Mouse (Mus musculus): ENCODE results near the gene Arnt2. TPM values are rescaled to one million over a fixed set of nuclear protein-coding genes. Genes with fewer than 3 reads are reported as not detected.

The Arnt2 gene
- polyA plus RNA-seq, 1 experiment from 2014 or later = 83.8 TPM

- H3K27ac ChIP-seq (ENCODE audit: low read depth, low read length) = no peak overlapping the region
- H3K4me1 ChIP-seq (ENCODE audit: control insufficient read depth, insufficient read depth, low read length) = no peaks in the 10 kb centered on the region
- no peak overlapping the region for H3K4me3 ChIP-seq (ENCODE audit: low read depth, low read length)
- no peak overlapping the region for H3K4me2 ChIP-seq (ENCODE audit: low read depth, low read length)
- no peaks in the 10 kb centered on the region for H3K9me3 ChIP-seq (ENCODE audit: control insufficient read depth, low read length)
- WGBS = 90% methylated on average over 3 of the region's 3 CpGs
- no peak for ATAC-seq (ENCODE audit: low read depth)
- no peak overlapping the region for H3K9ac ChIP-seq (replicated peaks; ENCODE audit: low read depth, low read length)
- no peaks in the 10 kb centered on the region for H3K27me3 ChIP-seq (ENCODE audit: control insufficient read depth, insufficient read depth, low read length)
- no peaks in the 10 kb centered on the region for H3K36me3 ChIP-seq (ENCODE audit: control insufficient read depth, insufficient read depth, low read length)
Observed at GRCm38 (mm10) chr7:84382346-84382745, 27.6 kb downstream of the Arnt2 start.

GRCm38 (mm10) chr7:84380810-84381209 is 29.2 kb downstream of the Arnt2 start:
- no peak overlapping the region for H3K4me2 ChIP-seq (ENCODE audit: low read depth, low read length)
- H3K4me1 ChIP-seq (ENCODE audit: control insufficient read depth, insufficient read depth, low read length) = no peaks in the 10 kb centered on the region

GRCm38 (mm10) chr7:84377330-84377729 is 32.6 kb downstream of the Arnt2 start:
- no peak overlapping the region for H3K4me3 ChIP-seq (ENCODE audit: low read depth, low read length)
- H3K9me3 ChIP-seq (ENCODE audit: control insufficient read depth, low read length) = no peaks in the 10 kb centered on the region
- peak; percentile 24; the same call in 1 of the 2 replicates for ATAC-seq (ENCODE audit: low read depth)
- H3K9ac ChIP-seq (replicated peaks; ENCODE audit: low read depth, low read length) = no peak overlapping the region
- WGBS = 70% methylated on average over 5 of the region's 5 CpGs
- no peak overlapping the region for H3K4me2 ChIP-seq (ENCODE audit: low read depth, low read length)
- no peaks in the 10 kb centered on the region for H3K4me1 ChIP-seq (ENCODE audit: control insufficient read depth, insufficient read depth, low read length)
- H3K27ac ChIP-seq (ENCODE audit: low read depth, low read length) = no peak overlapping the region
- no peaks in the 10 kb centered on the region for H3K27me3 ChIP-seq (ENCODE audit: control insufficient read depth, insufficient read depth, low read length)
- H3K36me3 ChIP-seq (ENCODE audit: control insufficient read depth, insufficient read depth, low read length) = no peaks in the 10 kb centered on the region

More at GRCm38 (mm10) chr7:84380810-84381209, 29.2 kb downstream of the Arnt2 start:
- Histone ChIP-seq H3K27ac (ENCODE audit: low read depth, low read length) (no peak overlapping the region), H3K9ac (replicated peaks; ENCODE audit: low read depth, low read length) (no peak overlapping the region), H3K4me3 (ENCODE audit: low read depth, low read length) (no peak overlapping the region), H3K27me3 (ENCODE audit: control insufficient read depth, insufficient read depth, low read length) (no peaks in the 10 kb centered on the region), H3K9me3 (ENCODE audit: control insufficient read depth, low read length) (no peaks in the 10 kb centered on the region), H3K36me3 (ENCODE audit: control insufficient read depth, insufficient read depth, low read length) (no peaks in the 10 kb centered on the region)
- ATAC-seq (ENCODE audit: low read depth) = no peak

GRCm38 (mm10) chr7:84373691-84374090 is 36.3 kb downstream of the Arnt2 start:
- no peaks in the 10 kb centered on the region for H3K4me1 ChIP-seq (ENCODE audit: control insufficient read depth, insufficient read depth, low read length)
- H3K27me3 ChIP-seq (ENCODE audit: control insufficient read depth, insufficient read depth, low read length) = no peaks in the 10 kb centered on the region
- no peak overlapping the region for H3K27ac ChIP-seq (ENCODE audit: low read depth, low read length)
- WGBS = 92% methylated on average over 4 of the region's 4 CpGs
- no peak overlapping the region for H3K4me3 ChIP-seq (ENCODE audit: low read depth, low read length)
- no peak for ATAC-seq (ENCODE audit: low read depth)
- H3K36me3 ChIP-seq (ENCODE audit: control insufficient read depth, insufficient read depth, low read length) = no peaks in the 10 kb centered on the region; the same call in 1 of the 2 replicates
- H3K9ac ChIP-seq (replicated peaks; ENCODE audit: low read depth, low read length) = no peak overlapping the region
- H3K9me3 ChIP-seq (ENCODE audit: control insufficient read depth, low read length) = no peaks in the 10 kb centered on the region
- H3K4me2 ChIP-seq (ENCODE audit: low read depth, low read length) = no peak overlapping the region

GRCm38 (mm10) chr7:84372871-84373270 is 37.1 kb downstream of the Arnt2 start:
- Histone ChIP-seq H3K27me3 (ENCODE audit: control insufficient read depth, insufficient read depth, low read length) (no peaks in the 10 kb centered on the region), H3K9me3 (ENCODE audit: control insufficient read depth, low read length) (no peaks in the 10 kb centered on the region), H3K9ac (replicated peaks; ENCODE audit: low read depth, low read length) (no peak overlapping the region), H3K4me2 (ENCODE audit: low read depth, low read length) (no peak overlapping the region), H3K27ac (ENCODE audit: low read depth, low read length) (peak overlapping the region; percentile 55; the same call in 1 of the 2 replicates), H3K4me3 (ENCODE audit: low read depth, low read length) (no peak overlapping the region), H3K36me3 (ENCODE audit: control insufficient read depth, insufficient read depth, low read length) (no peaks in the 10 kb centered on the region; the same call in 1 of the 2 replicates), H3K4me1 (ENCODE audit: control insufficient read depth, insufficient read depth, low read length) (no peaks in the 10 kb centered on the region)
- no peak for ATAC-seq (ENCODE audit: low read depth)
- 93% methylated on average over 1 of the region's 1 CpGs for WGBS

GRCm38 (mm10) chr7:84372280-84372679 is 37.7 kb downstream of the Arnt2 start:
- no peak for ATAC-seq (ENCODE audit: low read depth)
- no peak overlapping the region for H3K9ac ChIP-seq (replicated peaks; ENCODE audit: low read depth, low read length)
- H3K4me2 ChIP-seq (ENCODE audit: low read depth, low read length) = no peak overlapping the region
- WGBS = 75% methylated on average over 7 of the region's 7 CpGs
- no peaks in the 10 kb centered on the region for H3K9me3 ChIP-seq (ENCODE audit: control insufficient read depth, low read length)
- no peak overlapping the region for H3K4me3 ChIP-seq (ENCODE audit: low read depth, low read length)
- peak overlapping the region; percentile 55; the same call in 1 of the 2 replicates for H3K27ac ChIP-seq (ENCODE audit: low read depth, low read length)
- no peaks in the 10 kb centered on the region for H3K4me1 ChIP-seq (ENCODE audit: control insufficient read depth, insufficient read depth, low read length)
- no peaks in the 10 kb centered on the region; the same call in 1 of the 2 replicates for H3K36me3 ChIP-seq (ENCODE audit: control insufficient read depth, insufficient read depth, low read length)
- no peaks in the 10 kb centered on the region for H3K27me3 ChIP-seq (ENCODE audit: control insufficient read depth, insufficient read depth, low read length)

GRCm38 (mm10) chr7:84370911-84371592 is 38.9 kb downstream of the Arnt2 start:
- Histone ChIP-seq H3K27me3 (ENCODE audit: control insufficient read depth, insufficient read depth, low read length) (no peaks in the 10 kb centered on the region), H3K27ac (ENCODE audit: low read depth, low read length) (no peak overlapping the region), H3K4me3 (ENCODE audit: low read depth, low read length) (no peak overlapping the region), H3K9ac (replicated peaks; ENCODE audit: low read depth, low read length) (no peak overlapping the region), H3K4me2 (ENCODE audit: low read depth, low read length) (no peak overlapping the region), H3K36me3 (ENCODE audit: control insufficient read depth, insufficient read depth, low read length) (no peaks in the 10 kb centered on the region; the same call in 1 of the 2 replicates), H3K9me3 (ENCODE audit: control insufficient read depth, low read length) (no peaks in the 10 kb centered on the region), H3K4me1 (ENCODE audit: control insufficient read depth, insufficient read depth, low read length) (no peaks in the 10 kb centered on the region)
- ATAC-seq (ENCODE audit: low read depth) = no peak
- 82% methylated on average over 6 of the region's 6 CpGs for WGBS

GRCm38 (mm10) chr7:84366251-84366650 is 43.7 kb downstream of the Arnt2 start:
- no peak overlapping the region for H3K9ac ChIP-seq (replicated peaks; ENCODE audit: low read depth, low read length)
- no peaks in the 10 kb centered on the region for H3K4me1 ChIP-seq (ENCODE audit: control insufficient read depth, insufficient read depth, low read length)
- H3K27ac ChIP-seq (ENCODE audit: low read depth, low read length) = no peak overlapping the region
- ATAC-seq (ENCODE audit: low read depth) = no peak
- H3K4me3 ChIP-seq (ENCODE audit: low read depth, low read length) = no peak overlapping the region
- no peaks in the 10 kb centered on the region; the same call in 1 of the 2 replicates for H3K36me3 ChIP-seq (ENCODE audit: control insufficient read depth, insufficient read depth, low read length)
- WGBS = 40% methylated on average over 4 of the region's 4 CpGs
- no peaks in the 10 kb centered on the region for H3K9me3 ChIP-seq (ENCODE audit: control insufficient read depth, low read length)
- no peak overlapping the region for H3K4me2 ChIP-seq (ENCODE audit: low read depth, low read length)
- H3K27me3 ChIP-seq (ENCODE audit: control insufficient read depth, insufficient read depth, low read length) = no peaks in the 10 kb centered on the region

- Histone ChIP-seq H3K9ac (replicated peaks; ENCODE audit: low read depth, low read length) (no peak overlapping the region), H3K4me2 (ENCODE audit: low read depth, low read length) (no peak overlapping the region), H3K9me3 (ENCODE audit: control insufficient read depth, low read length) (no peaks in the 10 kb centered on the region), H3K27me3 (ENCODE audit: control insufficient read depth, insufficient read depth, low read length) (no peaks in the 10 kb centered on the region), H3K4me1 (ENCODE audit: control insufficient read depth, insufficient read depth, low read length) (no peaks in the 10 kb centered on the region), H3K36me3 (ENCODE audit: control insufficient read depth, insufficient read depth, low read length) (peaks cover 17% of the 10 kb centered on the region; the same call in 1 of the 2 replicates), H3K27ac (ENCODE audit: low read depth, low read length) (no peak overlapping the region), H3K4me3 (ENCODE audit: low read depth, low read length) (no peak overlapping the region)
- WGBS = 38% methylated on average over 2 of the region's 2 CpGs
- ATAC-seq (ENCODE audit: low read depth) = no peak
Observed at GRCm38 (mm10) chr7:84362711-84363110, 47.3 kb downstream of the Arnt2 start.

All from neural tube, embryonic 14.5 days (tissue).